Mouse (Mus musculus) liver, postnatal 0 days (tissue): ENCODE results near the gene Zfp217.

ENCODE experiments used
- CTCF ChIP-seq: sonication (generic); IDR thresholded peaks from 2 replicates; pipeline ENCODE4 v1.5.1; 2016; ENCODE audit warnings: antibody characterized with exemption, low read depth
- EP300 ChIP-seq: IDR thresholded peaks from 2 replicates; pipeline ENCODE4 v1.6.1; 2016; ENCODE audit warnings: antibody characterized with exemption, low read depth, mild to moderate bottlenecking

- TF ChIP-seq CTCF, result no peak
- no peak for TF ChIP-seq EP300
Observed at GRCm38 (mm10) chr2:170104396-170104795, 43.5 kb downstream of the Zfp217 start.
